In the genomic region with DNA sequence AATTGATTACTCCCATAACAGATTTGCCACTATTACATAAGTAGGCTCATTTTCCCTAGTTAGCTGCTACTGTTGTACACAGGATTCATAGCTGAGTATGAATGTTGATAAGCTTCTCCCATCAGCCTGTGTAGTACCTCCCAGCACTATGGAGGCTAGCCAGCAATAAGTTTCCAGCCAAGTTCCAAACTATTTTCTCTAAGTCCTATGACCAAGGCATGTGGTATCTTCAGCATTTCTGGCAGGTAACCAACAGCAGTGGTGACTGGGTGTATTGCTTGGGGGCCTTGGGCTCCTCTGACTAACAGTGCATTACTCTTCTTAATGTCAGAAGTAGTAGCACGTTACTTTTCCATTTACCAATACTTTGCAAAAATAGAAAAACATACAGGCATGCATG, we compare ENCODE assay signal across 14 mouse cellular contexts.
A peak's percentile ranks its signal among the peaks of the same experiment; 100 is the strongest.
DNase-seq lines count a peak whose midpoint lies in the region; ATAC-seq and TF ChIP-seq lines count a peak whose summit lies in the region.
"Had no signal": no experiment of that assay in that cellular context is flagged by ENCODE, and none has a peak within 500 bp of the region (broad histone marks: within the 10 kb centered on the region; RNA-seq: fewer than 3 reads in every experiment).

No protein-coding gene starts in this region.

- no peak for TF ChIP-seq CTCF in lung, embryonic 14.5 days (IDR thresholded peaks at IDR 0.05; ENCODE audit: low read depth)
- TF ChIP-seq CTCF in lung, adult 2 months (IDR thresholded peaks at IDR 0.05; ENCODE audit: insufficient read depth, low read length), result no peak

- 0 out of 2 replicates have a peak, but pooled peaks cover 2% of the 10 kb centered on the region for H3K36me3 ChIP-seq in lung, embryonic 14.5 days (ENCODE audit: insufficient read depth)
- no peaks in the 10 kb centered on the region for H3K36me3 ChIP-seq in midbrain, embryonic 11.5 days (ENCODE audit: control insufficient read depth, insufficient read depth, low read length)

- peak; percentile 56; the same call in 1 of the 2 replicates for ATAC-seq in lung, embryonic 14.5 days (ENCODE audit: insufficient read depth)
- ATAC-seq in midbrain, embryonic 11.5 days (ENCODE audit: low FRiP score), result no peak
- ATAC-seq in megakaryocyte, adult 5-6 weeks (ENCODE audit: poor library complexity, severe bottlenecking), result no peak

- intact Hi-C loops in heart, postnatal 36 days (cut with DNase I), result loop anchor here (2.0 kb wide), 1 partner anchor 16 kb away; no protein-coding TSS in a partner anchor

- no peak overlapping the region for H3K4me3 ChIP-seq in lung, embryonic 14.5 days (ENCODE audit: low read depth, low read length)
- H3K4me3 ChIP-seq in lung, adult 2 months (replicated peaks; ENCODE audit: extremely low read depth, low read depth, low read length), result no peak overlapping the region
- H3K4me3 ChIP-seq in midbrain, embryonic 11.5 days (ENCODE audit: low read depth, low read length), result no peak overlapping the region
- H3K4me3 ChIP-seq: erythroblast, embryonic 14.5 days; hindbrain, embryonic 15.5 days had no signal

- no peak overlapping the region for H3K27ac ChIP-seq in lung, embryonic 14.5 days (ENCODE audit: low read depth)
- no peak overlapping the region for H3K27ac ChIP-seq in midbrain, embryonic 11.5 days (ENCODE audit: low read depth, low read length)
- H3K27ac ChIP-seq: hindbrain, embryonic 15.5 days had no signal

- no peak for TF ChIP-seq POLR2A in lung, adult 2 months (IDR thresholded peaks at IDR 0.05; ENCODE audit: borderline replicate concordance, extremely low read depth, low read depth, low read length)

- no peak overlapping the region for H3K4me2 ChIP-seq in lung, embryonic 14.5 days
- no peak overlapping the region for H3K4me2 ChIP-seq in midbrain, embryonic 11.5 days
- H3K4me2 ChIP-seq: hindbrain, embryonic 15.5 days; liver, embryonic 11.5 days had no signal

- no peaks in the 10 kb centered on the region for H3K9me3 ChIP-seq in lung, embryonic 14.5 days (ENCODE audit: low read depth, low read length)
- H3K9me3 ChIP-seq in midbrain, embryonic 11.5 days (ENCODE audit: control insufficient read depth, low read length), result no peaks in the 10 kb centered on the region
- H3K9me3 ChIP-seq: G1E; hindbrain, embryonic 15.5 days had no signal

- no peaks in the 10 kb centered on the region for H3K27me3 ChIP-seq in lung, embryonic 14.5 days (ENCODE audit: insufficient read depth, low read length)
- no peaks in the 10 kb centered on the region for H3K27me3 ChIP-seq in midbrain, embryonic 11.5 days (ENCODE audit: control insufficient read depth, insufficient read depth, low read length)
- H3K27me3 ChIP-seq: hindbrain, embryonic 15.5 days had no signal

- H3K4me1 ChIP-seq in lung, embryonic 14.5 days (ENCODE audit: insufficient read depth), result peaks cover 3% of the 10 kb centered on the region; the same call in 1 of the 2 replicates
- H3K4me1 ChIP-seq in lung, adult 2 months (ENCODE audit: control insufficient read depth, insufficient read depth, low read length), result peaks cover 8% of the 10 kb centered on the region
- no peaks in the 10 kb centered on the region for H3K4me1 ChIP-seq in midbrain, embryonic 11.5 days (ENCODE audit: control insufficient read depth, insufficient read depth, low read length)
- H3K4me1 ChIP-seq: hindbrain, embryonic 15.5 days had no signal

- peak; percentile 68 for DNase-seq in lung, embryonic 14.5 days
- no peak for DNase-seq in lung, adult 2 months
- peak; percentile 79 to 84 for DNase-seq in adrenal gland, postnatal 36 days
- DNase-seq in heart, postnatal 36 days, result peak; percentile 50 to 70
- no peak for DNase-seq in midbrain, embryonic 11.5 days (ENCODE audit: low spot score, missing footprints)
- DNase-seq in thymus, postnatal 14 days, result no peak
- DNase-seq: cerebellum, postnatal 36 days; midbrain, embryonic 14.5 days; thymus, adult 2 months had no signal

- WGBS in lung, embryonic 14.5 days, result 73% methylated on average over 1 of the region's 1 CpGs
- 54% methylated on average over 1 of the region's 1 CpGs for WGBS in lung, adult 2 months
- WGBS in midbrain, embryonic 11.5 days, result 91% methylated on average over 1 of the region's 1 CpGs

- no peak overlapping the region for H3K9ac ChIP-seq in lung, embryonic 14.5 days
- no peak overlapping the region for H3K9ac ChIP-seq in midbrain, embryonic 11.5 days (ENCODE audit: low read length)
- H3K9ac ChIP-seq: hindbrain, embryonic 15.5 days had no signal

Comparison
In these comparisons a context has a peak if more than half of its experiments do, and no peak if none do; other contexts are left out.
1. DNase-seq: peak in lung, embryonic 14.5 days (single experiment), adrenal gland, postnatal 36 days (2 of 2) and heart, postnatal 36 days (2 of 2); none in lung, adult 2 months (single experiment), midbrain, embryonic 11.5 days (single experiment) and thymus, postnatal 14 days (single experiment).